Mouse (Mus musculus) granulocyte monocyte progenitor cell, adult 5-6 weeks (primary cell): ENCODE measurements at regions not wholly inside any gene's neighbourhood (a gene's known extent, or its start where the extent isn't known, plus 50 kb on each side); places are given as distances from the start of the nearest gene placed in this dataset.

Source experiments
- ATAC-seq: replicated peaks from 2 replicates; pipeline ENCODE4 v1.8.0; 2016; ENCODE audit warnings: mild to moderate bottlenecking, moderate TSS enrichment, inconsistent platforms; ENCODE audit not compliant: poor library complexity, severe bottlenecking

DNA sequence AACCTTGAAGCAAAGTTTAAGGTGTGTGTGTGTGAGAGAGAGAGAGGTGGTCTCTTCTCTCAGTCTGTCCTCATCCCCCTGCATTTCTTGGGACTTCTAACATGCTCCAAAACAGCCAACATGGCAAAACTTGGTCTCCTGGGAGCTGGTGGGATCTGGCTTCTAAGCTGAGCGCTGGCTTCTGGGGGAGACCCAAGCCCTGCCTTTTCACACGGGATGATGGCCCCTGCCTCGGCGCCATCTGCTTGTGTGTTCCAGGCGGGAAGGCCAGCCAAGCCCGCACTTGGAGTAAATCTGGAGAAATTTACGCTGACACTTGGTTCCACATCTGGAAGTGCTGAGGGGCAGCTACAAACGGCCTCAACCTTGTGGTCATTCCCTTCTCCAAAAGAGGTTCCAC lies 155.6 kb downstream of the Chic2 start:
- no peak for ATAC-seq

DNA sequence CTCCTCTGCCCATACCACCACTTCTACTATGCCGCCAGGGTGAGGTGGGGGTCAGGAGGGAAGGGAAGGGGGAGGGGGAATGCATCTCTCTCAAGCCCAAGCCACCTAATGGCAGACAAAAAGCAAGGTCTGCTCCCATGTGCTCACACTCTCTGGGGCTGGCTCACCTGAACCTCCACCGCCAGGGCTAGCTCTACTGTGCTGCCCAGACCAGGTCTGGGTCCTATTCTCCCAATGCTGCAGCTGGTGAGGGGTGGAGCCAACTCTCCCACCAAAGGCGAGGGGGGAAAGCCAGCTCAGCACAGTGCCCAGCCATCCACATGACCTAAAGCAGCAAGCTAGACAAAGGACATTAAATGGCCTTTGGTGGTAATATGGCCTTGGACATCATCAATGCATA lies 158.6 kb downstream of the Chic2 start:
- no peak for ATAC-seq

GRCm38 (mm10) chr5:74882563-74882962 lies 162.0 kb downstream of the Chic2 start:
- ATAC-seq = no peak

DNA sequence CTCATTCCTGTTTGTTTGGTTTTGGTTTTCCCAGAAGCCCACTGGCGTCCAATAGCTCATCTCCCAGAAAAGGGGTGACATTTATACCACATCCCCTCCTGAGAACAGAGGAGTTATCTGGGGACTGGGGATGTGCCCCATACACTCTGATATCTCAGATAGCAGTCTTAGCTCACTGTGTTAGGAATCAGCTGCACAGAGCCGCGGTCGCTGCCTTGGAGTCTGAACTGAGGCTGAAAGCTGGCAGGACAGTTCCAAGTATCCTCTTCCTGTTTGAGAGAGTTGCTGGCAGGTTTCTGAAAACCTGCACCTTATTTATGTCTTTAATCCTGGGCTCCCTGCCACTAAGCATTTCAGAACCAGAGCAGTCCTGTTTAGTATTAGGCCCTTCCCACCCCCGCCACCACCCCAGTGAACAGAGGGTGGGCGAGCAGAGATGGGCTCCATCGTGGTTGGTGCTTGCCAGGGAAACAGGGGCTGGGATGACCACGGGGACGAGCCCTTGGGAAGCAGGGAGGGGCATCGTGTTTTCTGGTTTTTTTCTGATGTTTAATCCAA lies 163.8 kb downstream of the Chic2 start:
- ATAC-seq = no peak

- ATAC-seq = no peak
These were observed 164.5 kb downstream of the Chic2 start for GRCm38 (mm10) chr5:74880048-74880437.

- ATAC-seq = no peak
These were observed 165.2 kb downstream of the Chic2 start for GRCm38 (mm10) chr5:74879098-74880047.

- no peak for ATAC-seq
These were observed 167.0 kb downstream of the Chic2 start for GRCm38 (mm10) chr5:74877595-74877994.

- ATAC-seq = no peak
These were observed 167.4 kb downstream of the Chic2 start for GRCm38 (mm10) chr5:74877185-74877584.

GRCm38 (mm10) chr5:74874691-74875090 lies 169.9 kb downstream of the Chic2 start:
- ATAC-seq = no peak

DNA sequence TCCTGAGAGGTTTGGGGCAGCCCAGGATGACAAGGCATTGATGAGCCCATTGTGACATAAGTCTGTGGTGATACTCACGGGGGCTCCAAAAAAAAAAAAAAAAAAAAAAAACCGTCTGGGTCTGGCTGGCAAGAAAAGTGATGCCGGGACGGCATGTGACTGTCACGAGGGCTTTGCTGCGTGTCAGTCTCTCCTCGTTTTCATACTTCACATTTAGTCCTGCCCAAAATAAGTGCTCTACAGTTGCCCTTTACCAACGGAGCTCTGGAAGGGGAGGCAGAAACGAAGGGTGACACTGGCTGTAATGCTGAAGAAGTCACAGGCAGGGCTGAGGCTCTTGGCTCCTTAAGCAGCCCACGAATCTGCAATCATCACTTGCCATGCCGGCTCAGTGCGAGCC lies 167.9 kb upstream of the Lnx1 start:
- no peak for ATAC-seq

DNA sequence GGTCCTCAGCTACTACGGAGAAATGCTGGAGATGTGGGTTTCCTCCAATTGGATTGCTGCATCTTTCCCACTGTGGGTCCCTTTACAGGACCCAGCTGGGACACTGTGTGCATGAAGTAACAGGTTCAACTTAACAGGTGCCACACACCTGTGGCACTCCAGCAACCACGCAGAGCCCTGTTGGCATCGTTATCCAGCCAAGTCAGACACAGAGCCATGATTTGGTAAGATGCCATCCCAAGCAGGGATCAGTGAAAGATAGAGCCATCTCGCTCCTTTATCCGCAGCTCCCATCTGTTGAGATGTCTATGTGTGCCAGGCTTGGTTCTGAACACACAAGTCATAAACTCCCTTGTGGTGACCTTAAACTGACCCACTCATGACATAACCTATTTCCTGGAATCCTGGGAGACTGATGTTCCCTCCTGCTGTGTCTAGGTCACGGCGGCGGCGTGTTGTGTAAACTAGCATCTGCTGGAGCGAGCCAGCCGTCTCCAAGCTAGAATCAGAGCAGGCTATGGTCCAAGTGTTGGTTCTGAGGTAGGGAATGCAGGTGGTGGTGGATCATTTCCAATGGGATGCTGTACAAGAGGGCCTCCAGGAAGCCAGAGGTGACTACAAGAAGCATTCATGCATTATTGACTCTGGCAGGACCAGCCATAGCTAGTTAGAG lies 164.5 kb upstream of the Lnx1 start:
- no peak for ATAC-seq

GRCm38 (mm10) chr5:74866697-74867096 lies 164.0 kb upstream of the Lnx1 start:
- no peak for ATAC-seq

DNA sequence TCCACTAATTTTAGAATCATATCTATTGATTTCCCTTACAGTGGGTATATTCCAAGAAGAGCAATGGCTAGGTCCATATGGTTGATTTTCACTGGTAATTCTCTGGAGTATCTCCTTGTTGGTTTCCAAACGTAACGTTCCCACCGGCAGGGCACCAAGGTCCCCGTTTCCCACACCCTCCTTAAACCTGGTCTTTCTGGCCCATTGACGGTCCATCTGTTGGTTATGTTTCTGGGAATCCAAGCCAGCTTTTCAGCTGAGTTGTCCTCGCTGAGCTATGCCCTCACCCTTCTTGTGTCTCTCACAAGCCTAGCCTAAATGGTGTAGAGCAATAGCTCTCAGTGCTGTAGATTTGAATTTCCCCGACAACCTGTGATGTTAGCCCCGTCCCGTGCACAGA lies 162.7 kb upstream of the Lnx1 start:
- ATAC-seq = no peak

- no peak for ATAC-seq
These were observed 161.9 kb upstream of the Lnx1 start for GRCm38 (mm10) chr5:74864540-74865157.

DNA sequence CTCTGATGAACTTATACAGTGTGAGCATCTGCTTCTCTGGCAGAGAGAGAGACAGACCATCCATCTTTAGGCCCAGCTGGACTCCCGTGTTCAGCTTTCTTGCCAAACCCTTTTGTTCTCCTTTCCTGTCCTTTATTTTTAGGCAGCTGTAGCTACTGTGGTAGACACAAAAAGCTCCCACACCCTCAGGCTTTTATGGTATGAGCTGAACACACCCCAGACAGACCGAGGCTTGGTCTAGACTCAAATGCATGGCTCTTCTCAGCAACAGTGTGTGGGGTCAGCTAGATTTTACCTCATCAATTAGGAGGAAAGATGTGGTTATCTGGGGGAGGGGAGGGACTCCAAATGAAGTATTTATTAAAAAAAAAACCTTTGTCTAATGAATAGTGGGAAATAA lies 158.6 kb upstream of the Lnx1 start:
- no peak for ATAC-seq

DNA sequence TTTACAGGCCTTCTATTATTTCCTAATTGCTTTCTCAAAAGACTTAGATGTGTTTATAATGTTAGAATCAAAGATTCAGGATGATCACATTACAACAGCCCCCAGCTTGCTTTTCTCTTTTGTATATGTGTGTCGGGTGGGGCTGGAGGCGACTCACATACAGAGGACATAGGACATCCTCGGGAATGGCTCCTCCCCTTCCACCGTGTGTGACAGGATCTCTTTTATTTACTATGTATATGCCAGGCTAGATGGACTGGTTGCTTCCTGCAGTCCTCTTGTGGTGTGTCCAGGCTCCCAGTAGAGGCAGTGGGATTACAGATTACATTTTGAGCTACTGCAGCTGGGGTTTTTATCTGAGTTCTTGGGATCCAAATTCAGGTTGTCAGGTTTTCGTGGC lies 155.1 kb upstream of the Lnx1 start:
- no peak for ATAC-seq

- no peak for ATAC-seq
These were observed 154.4 kb upstream of the Lnx1 start for GRCm38 (mm10) chr5:74857161-74857560.

- ATAC-seq = no peak
These were observed 145.1 kb upstream of the Lnx1 start for GRCm38 (mm10) chr5:74847824-74848223.

DNA sequence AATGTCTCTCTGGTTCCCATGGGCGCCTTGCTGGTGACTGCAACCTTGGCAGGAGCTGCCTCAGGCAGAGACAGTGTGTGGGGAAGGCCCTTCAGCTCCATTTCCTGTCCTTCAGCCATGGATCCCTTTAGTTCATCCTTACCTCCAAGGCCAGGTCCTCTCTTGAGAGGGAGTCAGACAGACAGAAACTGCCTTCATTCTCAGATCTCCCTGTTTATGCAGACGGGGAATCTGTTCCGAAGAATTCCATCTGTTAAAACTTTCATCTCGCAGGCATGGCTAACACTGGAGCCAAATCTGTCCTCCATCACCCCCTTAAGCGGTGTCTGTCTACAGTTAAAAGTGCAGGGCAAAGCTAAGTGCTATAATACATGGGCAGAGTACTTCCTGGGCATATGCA lies 144.0 kb upstream of the Lnx1 start:
- no peak for ATAC-seq

DNA sequence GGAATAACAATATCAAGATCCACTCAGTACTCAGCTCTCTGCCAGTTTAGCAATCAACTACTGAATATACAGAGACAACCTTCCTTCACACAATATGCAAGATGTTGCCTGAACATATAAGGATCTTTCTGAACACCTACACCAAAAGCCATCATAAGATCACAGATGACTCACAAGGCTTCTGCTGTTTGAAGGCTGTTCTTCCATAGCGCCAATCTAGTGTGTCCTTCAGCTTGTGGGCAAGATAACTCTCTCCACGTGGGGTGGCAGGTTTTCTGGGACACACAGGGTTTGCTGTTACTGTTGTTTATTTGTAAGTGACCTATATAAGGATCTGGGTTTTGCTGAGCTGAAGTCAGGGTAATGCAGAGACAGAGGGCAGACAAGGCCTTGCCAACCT lies 131.7 kb upstream of the Lnx1 start:
- no peak for ATAC-seq

DNA sequence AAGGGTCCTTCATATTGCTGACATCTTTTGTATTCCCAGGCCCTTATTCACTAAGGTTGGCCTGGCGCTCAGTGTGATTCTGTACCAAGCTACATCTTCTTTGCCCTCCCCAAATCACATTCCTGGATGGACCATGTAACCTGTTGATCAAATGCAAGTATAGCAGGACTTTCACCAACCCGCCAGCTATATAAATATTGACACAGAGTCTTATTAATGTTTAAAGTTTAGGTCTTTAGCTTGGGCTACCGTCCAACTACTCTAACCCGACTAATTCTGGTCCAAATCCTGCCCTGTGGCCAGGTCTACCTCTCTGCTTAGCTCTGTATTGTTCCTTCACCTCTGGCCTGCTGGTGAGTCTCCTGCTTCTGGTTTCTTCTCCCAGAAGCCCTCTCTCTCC lies 131.2 kb upstream of the Lnx1 start:
- ATAC-seq = no peak
